Mouse (Mus musculus): ENCODE measurements around the gene Tmem117. TPM values are rescaled to one million over a fixed set of nuclear protein-coding genes. Genes with fewer than 3 reads are reported as not detected.

Tmem117 gene
- polyA plus RNA-seq, 1 experiment = not detected

DNA sequence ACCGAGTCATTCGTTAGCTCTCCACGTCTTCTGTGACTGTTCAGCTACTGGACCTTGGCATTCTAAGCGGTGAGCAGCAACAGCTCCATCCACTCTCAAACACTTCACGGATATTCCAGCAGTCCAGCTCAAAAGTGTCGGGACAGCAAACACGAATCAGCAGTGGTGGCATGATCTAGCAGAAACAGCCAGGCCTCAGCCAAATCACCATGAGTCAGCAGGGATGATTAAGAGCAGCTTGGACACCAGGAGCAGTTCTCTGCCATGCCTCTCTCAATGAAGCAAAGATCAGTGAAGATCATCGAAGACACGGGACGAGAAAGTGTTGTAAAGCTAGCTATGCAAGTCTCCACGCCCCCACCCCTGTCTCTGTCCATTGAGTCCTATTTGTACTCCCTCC lies 13.0 kb upstream of the Tmem117 start:
- Histone ChIP-seq H3K4me3 (ENCODE audit: extremely low read depth, insufficient read depth, insufficient read length) (no peak overlapping the region), H3K4me1 (ENCODE audit: control insufficient read depth, insufficient read depth, insufficient read length) (no peaks in the 10 kb centered on the region), H3K36me3 (ENCODE audit: control insufficient read depth, insufficient read depth, low read length) (no peaks in the 10 kb centered on the region), H3K27me3 (ENCODE audit: control insufficient read depth, insufficient read depth, low read length) (no peaks in the 10 kb centered on the region), H3K27ac (ENCODE audit: insufficient read depth, low read length) (no peak overlapping the region)
- DNase-seq (ENCODE audit: low read depth in 1 of 2, low spot score in 2 of 2) = no peak
- WGBS = 92% methylated on average over 11 of the region's 11 CpGs
- TF ChIP-seq CTCF (IDR thresholded peaks at IDR 0.05; ENCODE audit: extremely low read depth, insufficient read depth, insufficient read length, insufficient replicate concordance) = no peak
- no peak for TF ChIP-seq POLR2A (IDR thresholded peaks at IDR 0.05; ENCODE audit: low read depth, low read length)

DNA sequence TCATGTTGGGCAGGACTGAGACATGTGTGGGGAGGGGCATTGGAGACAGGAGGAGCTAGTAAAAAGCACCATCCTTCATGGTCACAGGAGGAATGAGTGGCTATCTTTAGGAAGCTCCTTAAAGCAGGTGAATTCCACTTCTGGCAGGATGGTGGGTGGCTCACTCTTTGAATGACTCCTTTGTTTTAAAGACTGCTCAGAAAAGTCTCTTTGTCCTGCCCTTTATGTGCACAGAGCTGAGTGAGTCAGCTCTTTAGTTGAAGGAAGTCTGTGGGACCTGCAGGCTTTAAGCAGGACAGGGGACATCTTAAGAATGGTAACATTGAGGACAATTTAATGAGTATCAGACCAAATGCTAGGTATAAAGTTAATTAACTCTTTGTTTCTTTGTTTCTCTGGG lies 8.1 kb upstream of the Tmem117 start:
- Histone ChIP-seq H3K36me3 (ENCODE audit: control insufficient read depth, insufficient read depth, low read length) (no peaks in the 10 kb centered on the region), H3K27me3 (ENCODE audit: control insufficient read depth, insufficient read depth, low read length) (no peaks in the 10 kb centered on the region), H3K27ac (ENCODE audit: insufficient read depth, low read length) (no peak overlapping the region), H3K4me1 (ENCODE audit: control insufficient read depth, insufficient read depth, insufficient read length) (no peaks in the 10 kb centered on the region), H3K4me3 (ENCODE audit: extremely low read depth, insufficient read depth, insufficient read length) (no peak overlapping the region)
- TF ChIP-seq POLR2A (IDR thresholded peaks at IDR 0.05; ENCODE audit: low read depth, low read length) (no peak), CTCF (IDR thresholded peaks at IDR 0.05; ENCODE audit: extremely low read depth, insufficient read depth, insufficient read length, insufficient replicate concordance) (no peak)
- DNase-seq (ENCODE audit: low read depth in 1 of 2, low spot score in 2 of 2) = no peak

DNA sequence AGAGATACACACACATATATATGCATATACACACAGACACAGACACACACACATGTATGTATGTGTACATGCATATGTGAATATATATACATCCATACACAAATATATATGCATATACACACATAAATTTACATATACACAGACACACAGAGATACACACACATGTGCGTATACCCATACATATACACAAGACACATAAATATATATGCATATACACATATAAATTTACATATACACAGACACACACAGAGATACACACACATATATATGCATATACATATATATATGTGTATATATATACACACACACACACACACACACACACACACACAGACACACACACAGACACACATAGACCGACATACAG lies 586 bp upstream of the Tmem117 start:
- TF ChIP-seq POLR2A (IDR thresholded peaks at IDR 0.05; ENCODE audit: low read depth, low read length) (no peak), CTCF (IDR thresholded peaks at IDR 0.05; ENCODE audit: extremely low read depth, insufficient read depth, insufficient read length, insufficient replicate concordance) (no peak)
- no peak for DNase-seq (ENCODE audit: low read depth in 1 of 2, low spot score in 2 of 2)
- peaks cover 2% of the 10 kb centered on the region; the same call in 1 of the 2 replicates for H3K4me1 ChIP-seq (ENCODE audit: control insufficient read depth, insufficient read depth, insufficient read length)
- H3K4me3 ChIP-seq (ENCODE audit: extremely low read depth, insufficient read depth, insufficient read length) = no peak overlapping the region
- H3K27ac ChIP-seq (ENCODE audit: insufficient read depth, low read length) = no peak overlapping the region
- H3K36me3 ChIP-seq (ENCODE audit: control insufficient read depth, insufficient read depth, low read length) = no peaks in the 10 kb centered on the region
- WGBS = 57% methylated on average over 2 of the region's 2 CpGs
- H3K27me3 ChIP-seq (ENCODE audit: control insufficient read depth, insufficient read depth, low read length) = peaks cover 8% of the 10 kb centered on the region

DNA sequence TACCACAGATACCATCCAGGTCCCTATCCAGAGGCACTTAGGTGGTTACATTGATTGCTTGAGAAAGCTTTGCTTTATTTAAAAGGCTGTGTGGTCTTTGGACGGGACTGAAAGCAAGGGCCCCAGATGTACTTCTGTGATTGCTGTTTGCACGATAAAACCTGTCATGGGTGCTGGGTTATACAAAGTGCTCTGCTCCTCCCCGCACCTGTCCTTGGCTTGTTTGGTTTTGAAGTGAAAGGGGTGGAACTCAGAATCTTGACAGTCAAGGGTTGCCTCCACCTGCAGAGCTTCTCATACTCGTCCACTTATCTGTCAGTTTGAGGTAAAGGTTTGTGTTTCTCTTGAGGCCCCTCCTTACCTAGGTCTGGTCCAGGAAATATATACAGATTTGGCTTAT lies 1.5 kb downstream of the Tmem117 start:
- DNase-seq (ENCODE audit: low read depth in 1 of 2, low spot score in 2 of 2) = no peak
- no peak for TF ChIP-seq CTCF (IDR thresholded peaks at IDR 0.05; ENCODE audit: extremely low read depth, insufficient read depth, insufficient read length, insufficient replicate concordance)
- no peak for TF ChIP-seq POLR2A (IDR thresholded peaks at IDR 0.05; ENCODE audit: low read depth, low read length)
- H3K4me3 ChIP-seq (ENCODE audit: extremely low read depth, insufficient read depth, insufficient read length) = no peak overlapping the region
- H3K4me1 ChIP-seq (ENCODE audit: control insufficient read depth, insufficient read depth, insufficient read length) = peaks cover 2% of the 10 kb centered on the region; the same call in 1 of the 2 replicates
- H3K36me3 ChIP-seq (ENCODE audit: control insufficient read depth, insufficient read depth, low read length) = no peaks in the 10 kb centered on the region
- peaks cover 8% of the 10 kb centered on the region for H3K27me3 ChIP-seq (ENCODE audit: control insufficient read depth, insufficient read depth, low read length)
- no peak overlapping the region for H3K27ac ChIP-seq (ENCODE audit: insufficient read depth, low read length)
- WGBS = 74% methylated on average over 4 of the region's 4 CpGs

DNA sequence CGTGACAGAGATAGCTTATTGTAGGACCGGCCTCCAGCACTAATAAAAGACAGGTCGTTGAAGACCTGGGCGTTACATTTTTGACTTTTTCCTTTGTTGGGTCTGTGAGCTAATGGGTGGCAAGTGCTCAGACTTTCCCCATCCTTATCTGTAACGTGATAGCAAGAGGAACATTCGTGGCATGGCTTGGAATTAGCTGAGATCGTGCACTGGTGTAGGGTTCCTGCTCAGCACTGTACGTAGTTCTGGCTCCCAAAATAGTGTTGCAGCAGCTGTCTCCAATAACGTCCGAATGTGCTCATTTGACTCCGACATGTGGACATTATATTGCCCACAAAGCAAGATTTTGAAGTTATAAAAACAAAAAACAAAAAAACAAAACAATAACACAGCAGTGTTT lies 5.5 kb downstream of the Tmem117 start:
- no peaks in the 10 kb centered on the region for H3K36me3 ChIP-seq (ENCODE audit: control insufficient read depth, insufficient read depth, low read length)
- no peaks in the 10 kb centered on the region for H3K4me1 ChIP-seq (ENCODE audit: control insufficient read depth, insufficient read depth, insufficient read length)
- no peak for DNase-seq (ENCODE audit: low read depth in 1 of 2, low spot score in 2 of 2)
- H3K4me3 ChIP-seq (ENCODE audit: extremely low read depth, insufficient read depth, insufficient read length) = no peak overlapping the region
- H3K27me3 ChIP-seq (ENCODE audit: control insufficient read depth, insufficient read depth, low read length) = no peaks in the 10 kb centered on the region
- TF ChIP-seq POLR2A (IDR thresholded peaks at IDR 0.05; ENCODE audit: low read depth, low read length) (no peak), CTCF (IDR thresholded peaks at IDR 0.05; ENCODE audit: extremely low read depth, insufficient read depth, insufficient read length, insufficient replicate concordance) (no peak)
- 87% methylated on average over 11 of the region's 11 CpGs for WGBS
- no peak overlapping the region for H3K27ac ChIP-seq (ENCODE audit: insufficient read depth, low read length)

DNA sequence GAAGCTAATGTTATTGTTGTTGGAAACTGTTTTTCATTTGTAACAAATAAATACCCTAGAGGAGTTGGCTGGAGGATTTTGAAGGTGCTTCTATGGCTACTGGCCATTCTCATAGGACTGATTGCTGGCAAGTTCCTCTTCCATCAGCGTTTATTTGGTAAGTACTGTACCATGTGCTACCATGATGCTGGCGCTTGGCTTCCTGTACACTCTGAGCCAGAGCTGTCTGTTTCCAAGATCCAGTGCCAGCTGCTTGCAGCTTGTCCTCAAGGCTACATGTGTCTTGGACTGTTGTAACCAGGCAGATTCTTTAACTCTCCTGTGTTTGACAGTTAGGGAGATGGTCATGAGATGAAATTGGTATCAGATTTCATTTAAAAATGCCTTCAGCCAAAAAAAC lies 9.2 kb downstream of the Tmem117 start:
- no peak for TF ChIP-seq POLR2A (IDR thresholded peaks at IDR 0.05; ENCODE audit: low read depth, low read length)
- TF ChIP-seq CTCF (IDR thresholded peaks at IDR 0.05; ENCODE audit: extremely low read depth, insufficient read depth, insufficient read length, insufficient replicate concordance) = no peak
- H3K4me1 ChIP-seq (ENCODE audit: control insufficient read depth, insufficient read depth, insufficient read length) = no peaks in the 10 kb centered on the region
- H3K4me3 ChIP-seq (ENCODE audit: extremely low read depth, insufficient read depth, insufficient read length) = no peak overlapping the region
- no peak for DNase-seq (ENCODE audit: low read depth in 1 of 2, low spot score in 2 of 2)
- H3K27me3 ChIP-seq (ENCODE audit: control insufficient read depth, insufficient read depth, low read length) = no peaks in the 10 kb centered on the region
- H3K36me3 ChIP-seq (ENCODE audit: control insufficient read depth, insufficient read depth, low read length) = no peaks in the 10 kb centered on the region
- H3K27ac ChIP-seq (ENCODE audit: insufficient read depth, low read length) = no peak overlapping the region
- 72% methylated on average over 2 of the region's 2 CpGs for WGBS

DNA sequence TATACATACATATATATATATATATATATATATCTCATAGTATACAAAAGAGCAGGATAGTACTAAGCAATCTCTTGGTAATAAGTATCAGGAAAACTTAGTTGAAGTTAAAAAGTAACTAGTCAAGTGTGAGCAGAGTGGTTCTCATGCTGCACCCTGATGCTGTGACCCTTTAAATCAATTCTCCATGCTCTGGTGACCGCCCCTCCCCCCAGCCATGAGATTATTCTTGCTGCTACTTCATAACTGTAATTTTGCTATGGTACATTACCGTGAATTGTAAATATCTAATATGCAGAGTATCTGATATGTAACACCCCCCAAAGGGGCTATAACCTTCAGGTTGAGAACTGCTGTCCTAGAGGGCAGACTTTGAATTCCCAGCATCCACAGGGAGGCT lies 10.1 kb downstream of the Tmem117 start:
- DNase-seq (ENCODE audit: low read depth in 1 of 2, low spot score in 2 of 2) = no peak
- Histone ChIP-seq H3K4me3 (ENCODE audit: extremely low read depth, insufficient read depth, insufficient read length) (no peak overlapping the region), H3K36me3 (ENCODE audit: control insufficient read depth, insufficient read depth, low read length) (no peaks in the 10 kb centered on the region), H3K27me3 (ENCODE audit: control insufficient read depth, insufficient read depth, low read length) (no peaks in the 10 kb centered on the region), H3K27ac (ENCODE audit: insufficient read depth, low read length) (no peak overlapping the region), H3K4me1 (ENCODE audit: control insufficient read depth, insufficient read depth, insufficient read length) (no peaks in the 10 kb centered on the region)
- TF ChIP-seq POLR2A (IDR thresholded peaks at IDR 0.05; ENCODE audit: low read depth, low read length) = no peak
- TF ChIP-seq CTCF (IDR thresholded peaks at IDR 0.05; ENCODE audit: extremely low read depth, insufficient read depth, insufficient read length, insufficient replicate concordance) = no peak
- 86% methylated on average over 2 of the region's 2 CpGs for WGBS
